Mouse (Mus musculus): ENCODE results near the gene Mettl14. TPM values are rescaled to one million over a fixed set of nuclear protein-coding genes. Genes with fewer than 3 reads are reported as not detected.
A peak's percentile ranks its signal among the peaks of the same experiment; 100 is the strongest.

Gene Mettl14
- total RNA-seq, 2 experiments from 2014 or later = 8.8 to 9.7 TPM

DNA sequence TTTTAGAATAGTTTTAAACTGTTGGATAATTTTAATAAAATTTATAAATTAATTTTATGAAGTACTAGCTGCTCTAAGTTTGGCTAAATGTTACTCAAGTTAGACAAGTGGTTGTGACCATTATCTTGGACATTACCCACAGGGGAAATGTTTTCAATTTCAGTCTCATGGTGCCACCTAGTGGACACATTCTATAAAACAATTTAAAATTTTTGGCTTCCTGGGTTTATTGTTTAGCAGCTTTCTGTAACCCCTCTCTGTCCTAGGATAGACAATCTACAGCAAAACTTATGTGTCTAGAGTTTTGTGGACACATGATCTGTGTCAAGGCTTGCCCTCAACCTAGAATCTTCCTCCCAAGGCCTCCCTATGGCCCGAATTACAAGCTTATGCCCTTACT lies 63.8 kb downstream of the Mettl14 start:
- peak; percentile 68 for DNase-seq (ENCODE audit: low spot score)

DNA sequence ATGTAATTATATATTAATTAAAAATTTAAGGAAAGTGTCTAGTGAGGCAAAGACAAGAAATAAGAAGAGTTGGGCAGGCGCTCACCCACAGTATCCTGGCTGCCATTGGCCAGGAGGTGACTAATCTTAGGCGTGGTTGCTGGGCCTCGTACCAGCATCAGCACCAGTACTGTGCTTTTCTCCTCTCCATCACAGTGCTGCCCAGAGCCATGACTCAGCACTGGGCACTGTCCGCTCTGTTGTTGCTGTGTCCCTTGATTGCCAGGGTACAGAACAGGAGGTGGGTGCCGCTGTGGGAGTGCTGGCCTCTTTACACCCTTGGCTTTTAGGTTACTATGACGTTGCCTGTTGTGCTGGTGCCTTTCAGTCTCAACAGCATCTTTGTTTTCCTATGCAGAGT lies 64.3 kb downstream of the Mettl14 start:
- peak; percentile 62 for DNase-seq (ENCODE audit: low spot score)

DNA sequence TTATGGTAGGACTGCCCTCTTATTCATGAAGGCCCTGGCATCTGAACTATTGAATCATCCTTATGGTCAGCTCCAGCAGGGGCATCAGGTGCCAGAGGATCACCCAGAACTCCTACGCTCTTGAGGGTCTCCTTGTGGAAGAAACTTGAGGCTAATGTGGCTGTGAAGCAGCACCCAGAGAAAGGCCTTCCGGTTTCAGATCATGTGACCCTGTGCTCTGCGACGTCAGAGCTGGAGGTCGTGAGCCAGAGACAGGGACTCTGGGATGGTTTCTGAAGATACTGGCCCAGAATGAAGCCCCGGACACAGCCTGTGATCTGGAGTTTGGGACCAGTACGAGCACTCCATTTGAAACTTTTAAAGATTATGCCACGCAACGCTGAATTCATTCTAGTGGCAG lies 65.6 kb downstream of the Mettl14 start:
- DNase-seq (ENCODE audit: low spot score) = no peak

Other genes starting within 250 kb of the Mettl14 start
- gene Synpo2, start 150.0 kb downstream of the Mettl14 start, total RNA-seq (2021) = 100 to 1,000 TPM; 284 TPM
- gene Sec24d, start 118.7 kb downstream of the Mettl14 start, total RNA-seq (2021) = 1 to 10 TPM; 4.9 to 9.4 TPM
- gene Prss12, start 60.8 kb upstream of the Mettl14 start, total RNA-seq (2021) = under 1 TPM; 0.57 to 0.64 TPM